ENCODE assay signal across 9 mouse cellular contexts in genomic region chr3:24071169-24071797, GRCm38 (mm10).
DNase-seq lines count a peak whose midpoint lies in the region; ATAC-seq lines count a peak whose summit lies in the region.
"Had no signal": no experiment of that assay in that cellular context is flagged by ENCODE, and none has a peak within 500 bp of the region (broad histone marks: within the 10 kb centered on the region; RNA-seq: fewer than 3 reads in every experiment).

No protein-coding gene starts in this region.

- DNase-seq in embryo, embryonic 10.5 days (ENCODE audit: low spot score) = peak; percentile 9
- no peak for DNase-seq in embryo, embryonic 9.5 days (ENCODE audit: extremely low spot score)
- DNase-seq in midbrain, embryonic 11.5 days (ENCODE audit: low spot score, missing footprints) = no peak
- DNase-seq in lung, postnatal 4 days = peak; percentile 56 to 67

- no peaks in the 10 kb centered on the region for H3K9me3 ChIP-seq in midbrain, embryonic 12.5 days
- no peaks in the 10 kb centered on the region for H3K9me3 ChIP-seq in midbrain, embryonic 11.5 days (ENCODE audit: control insufficient read depth, low read length)
- no peaks in the 10 kb centered on the region for H3K9me3 ChIP-seq in heart, embryonic 15.5 days (replicated peaks)
- H3K9me3 ChIP-seq in liver, embryonic 12.5 days (replicated peaks) = no peaks in the 10 kb centered on the region
- H3K9me3 ChIP-seq: megakaryocyte, embryonic 14.5 days had no signal

- H3K4me1 ChIP-seq in midbrain, embryonic 12.5 days = no peaks in the 10 kb centered on the region
- H3K4me1 ChIP-seq in midbrain, embryonic 11.5 days (ENCODE audit: control insufficient read depth, insufficient read depth, low read length) = no peaks in the 10 kb centered on the region
- peaks cover 7% of the 10 kb centered on the region for H3K4me1 ChIP-seq in heart, embryonic 15.5 days (replicated peaks)
- no peaks in the 10 kb centered on the region for H3K4me1 ChIP-seq in liver, embryonic 12.5 days
- H3K4me1 ChIP-seq: megakaryocyte, embryonic 14.5 days had no signal

- H3K4me3 ChIP-seq in midbrain, embryonic 12.5 days = no peak overlapping the region
- H3K4me3 ChIP-seq in midbrain, embryonic 11.5 days (ENCODE audit: low read depth, low read length) = no peak overlapping the region
- no peak overlapping the region for H3K4me3 ChIP-seq in heart, embryonic 15.5 days
- H3K4me3 ChIP-seq in liver, embryonic 12.5 days = no peak overlapping the region
- H3K4me3 ChIP-seq: megakaryocyte, embryonic 14.5 days had no signal

- no peak overlapping the region for H3K9ac ChIP-seq in midbrain, embryonic 12.5 days (replicated peaks)
- no peak overlapping the region for H3K9ac ChIP-seq in midbrain, embryonic 11.5 days (ENCODE audit: low read length)
- no peak overlapping the region for H3K9ac ChIP-seq in heart, embryonic 15.5 days
- no peak overlapping the region for H3K9ac ChIP-seq in liver, embryonic 12.5 days

- H3K36me3 ChIP-seq in midbrain, embryonic 12.5 days = no peaks in the 10 kb centered on the region
- no peaks in the 10 kb centered on the region for H3K36me3 ChIP-seq in midbrain, embryonic 11.5 days (ENCODE audit: control insufficient read depth, insufficient read depth, low read length)
- H3K36me3 ChIP-seq in heart, embryonic 15.5 days = no peaks in the 10 kb centered on the region
- H3K36me3 ChIP-seq in liver, embryonic 12.5 days = no peaks in the 10 kb centered on the region

- no peak overlapping the region for H3K27ac ChIP-seq in midbrain, embryonic 12.5 days (replicated peaks)
- H3K27ac ChIP-seq in midbrain, embryonic 11.5 days (ENCODE audit: low read depth, low read length) = no peak overlapping the region
- H3K27ac ChIP-seq in heart, embryonic 15.5 days = peak overlapping the region; percentile 63
- no peak overlapping the region for H3K27ac ChIP-seq in liver, embryonic 12.5 days

- 72% methylated on average over 3 of the region's 3 CpGs for WGBS in midbrain, embryonic 12.5 days
- WGBS in midbrain, embryonic 11.5 days = 79% methylated on average over 3 of the region's 3 CpGs
- 37% methylated on average over 3 of the region's 3 CpGs for WGBS in heart, embryonic 15.5 days
- 57% methylated on average over 3 of the region's 3 CpGs for WGBS in liver, embryonic 12.5 days (ENCODE audit: insufficient replicate concordance)

- ATAC-seq in midbrain, embryonic 12.5 days (ENCODE audit: low FRiP score, low read depth) = 0 out of 2 replicates have a peak, but pooled peaks have one; percentile 38
- ATAC-seq in midbrain, embryonic 11.5 days (ENCODE audit: low FRiP score) = no peak
- ATAC-seq in heart, embryonic 15.5 days (replicated peaks; ENCODE audit: insufficient number of reproducible peaks, insufficient read depth, low FRiP score, low read depth) = peak; percentile 90
- no peak for ATAC-seq in inflammation-experienced regulatory T-cells, adult 6 months
- ATAC-seq in liver, embryonic 12.5 days = no peak

- H3K4me2 ChIP-seq in midbrain, embryonic 12.5 days (replicated peaks) = no peak overlapping the region
- H3K4me2 ChIP-seq in midbrain, embryonic 11.5 days = no peak overlapping the region
- H3K4me2 ChIP-seq in heart, embryonic 15.5 days = no peak overlapping the region
- H3K4me2 ChIP-seq in liver, embryonic 12.5 days = no peak overlapping the region

- H3K27me3 ChIP-seq in midbrain, embryonic 12.5 days = no peaks in the 10 kb centered on the region
- H3K27me3 ChIP-seq in midbrain, embryonic 11.5 days (ENCODE audit: control insufficient read depth, insufficient read depth, low read length) = no peaks in the 10 kb centered on the region
- no peaks in the 10 kb centered on the region for H3K27me3 ChIP-seq in heart, embryonic 15.5 days
- no peaks in the 10 kb centered on the region for H3K27me3 ChIP-seq in liver, embryonic 12.5 days (replicated peaks)
- H3K27me3 ChIP-seq: megakaryocyte, embryonic 14.5 days had no signal

Comparison
In these comparisons a context has a peak if more than half of its experiments do, and no peak if none do; other contexts are left out.
1. DNase-seq: peak in embryo, embryonic 10.5 days (single experiment) and lung, postnatal 4 days (2 of 2); none in embryo, embryonic 9.5 days (single experiment) and midbrain, embryonic 11.5 days (single experiment).
2. ATAC-seq: peak in midbrain, embryonic 12.5 days (single experiment) and heart, embryonic 15.5 days (single experiment); none in midbrain, embryonic 11.5 days (single experiment), inflammation-experienced regulatory T-cells, adult 6 months (single experiment) and liver, embryonic 12.5 days (single experiment).